Mouse (Mus musculus) MEL (cell line): ENCODE results near the gene Csf2ra. TPM values are rescaled to one million over a fixed set of nuclear protein-coding genes. Genes with fewer than 3 reads are reported as not detected.

ENCODE experiments used
- DNase-seq: peaks from one replicate; pipeline ENCODE4 v3.0.0; 2011; ENCODE audit warnings: low read depth, low spot score
- H3K27ac ChIP-seq: 2 replicates; pipeline ENCODE4 v1.5.1; 2012; ENCODE audit warnings: low read depth, mild to moderate bottlenecking, control low read depth, low read length, moderate library complexity; ENCODE audit not compliant: control insufficient read depth
- H3K27me3 ChIP-seq, 2 experiments: fragments of 150-350 bp in 1 of 2; sonication (generic) in 1 of 2; 2 replicates each; pipeline ENCODE4 v1.6.1; 2012; ENCODE audit warnings: low read length in 2 of 2, mild to moderate bottlenecking in 2 of 2, improper control_type of control experiment in 1 of 2, moderate library complexity in 1 of 2; ENCODE audit not compliant: insufficient read depth in 2 of 2, control insufficient read depth in 1 of 2
- H3K36me3 ChIP-seq, 2 experiments: 2 replicates each; pipeline ENCODE4 v1.6.1; 2012 to 2014; ENCODE audit warnings: low read length in 2 of 2, improper control_type of control experiment in 1 of 2, inconsistent platforms in 1 of 2, mild to moderate bottlenecking in 1 of 2; ENCODE audit not compliant: insufficient read depth in 2 of 2, control insufficient read depth in 1 of 2
- H3K4me1 ChIP-seq, 2 experiments: fragments of 150-350 bp in 1 of 2; sonication (generic) in 1 of 2; 2 replicates each; pipeline ENCODE4 v1.6.1; 2012; ENCODE audit warnings: low read length in 2 of 2, improper control_type of control experiment in 1 of 2, mild to moderate bottlenecking in 1 of 2; ENCODE audit not compliant: insufficient read depth in 2 of 2, control insufficient read depth in 1 of 2
- H3K4me3 ChIP-seq, 2 experiments: fragments of 150-350 bp in 1 of 2; sonication (generic) in 1 of 2; 2 replicates each; pipeline ENCODE4 v1.5.1; 2012; ENCODE audit warnings: low read depth in 2 of 2, low read length in 2 of 2, mild to moderate bottlenecking in 2 of 2, moderate library complexity in 2 of 2, control low read depth in 1 of 2, improper control_type of control experiment in 1 of 2; ENCODE audit not compliant: control insufficient read depth in 1 of 2, insufficient read depth in 1 of 2
- H3K79me2 ChIP-seq: 2 replicates; pipeline ENCODE4 v1.6.1; 2012; ENCODE audit warnings: mild to moderate bottlenecking, low read length, moderate library complexity; ENCODE audit not compliant: control insufficient read depth, poor library complexity, insufficient read depth
- H3K9ac ChIP-seq: 2 replicates; pipeline ENCODE4 v1.6.1; 2012; ENCODE audit warnings: low read depth, mild to moderate bottlenecking, control low read depth, low read length, moderate library complexity; ENCODE audit not compliant: control insufficient read depth, poor library complexity, severe bottlenecking
- H3K9me3 ChIP-seq: fragments of 150-350 bp; sonication (generic); replicated peaks from 2 replicates; pipeline ENCODE4 v1.6.1; 2012; ENCODE audit warnings: mild to moderate bottlenecking, low read length, improper control_type of control experiment, moderate library complexity; ENCODE audit not compliant: insufficient read depth
- CHD1 ChIP-seq: IDR thresholded peaks from 2 replicates; pipeline ENCODE4 v1.6.1; 2012; ENCODE audit warnings: low read depth, mild to moderate bottlenecking, inconsistent platforms, low read length, improper control_type of control experiment
- ELF1 ChIP-seq: IDR thresholded peaks from 2 replicates; pipeline ENCODE4 v1.6.1; 2014; ENCODE audit warnings: low read depth, mild to moderate bottlenecking, inconsistent platforms, low read length, improper control_type of control experiment, moderate library complexity
- ETS1 ChIP-seq: IDR thresholded peaks from 2 replicates; pipeline ENCODE4 v1.6.1; 2012; ENCODE audit warnings: low read depth, mild to moderate bottlenecking, inconsistent platforms, low read length, improper control_type of control experiment, moderate library complexity
- GATA1 ChIP-seq: IDR thresholded peaks from 2 replicates; pipeline ENCODE4 v1.6.1; 2011; ENCODE audit warnings: low read depth, low read length, improper control_type of control experiment
- HCFC1 ChIP-seq: IDR thresholded peaks from 2 replicates; pipeline ENCODE4 v1.6.1; 2012; ENCODE audit warnings: low read depth, mild to moderate bottlenecking, inconsistent platforms, low read length, improper control_type of control experiment, moderate library complexity
- JUND ChIP-seq: IDR thresholded peaks from 2 replicates; pipeline ENCODE4 v1.6.1; 2011; ENCODE audit warnings: low read depth, mild to moderate bottlenecking, improper control_type of control experiment, low read length
- MAFK ChIP-seq: IDR thresholded peaks from 2 replicates; pipeline ENCODE4 v1.6.1; 2011; ENCODE audit warnings: low read depth, mild to moderate bottlenecking, low read length, improper control_type of control experiment, borderline replicate concordance
- MAZ ChIP-seq: IDR thresholded peaks from 2 replicates; pipeline ENCODE4 v1.6.1; 2012; ENCODE audit warnings: low read depth, mild to moderate bottlenecking, inconsistent platforms, low read length, improper control_type of control experiment
- MXI1 ChIP-seq: IDR thresholded peaks from 2 replicates; pipeline ENCODE4 v1.6.1; 2011; ENCODE audit warnings: mild to moderate bottlenecking, low read depth, low read length, improper control_type of control experiment
- MYC ChIP-seq: IDR thresholded peaks from 2 replicates; pipeline ENCODE4 v1.6.1; 2011; ENCODE audit warnings: low read depth, mild to moderate bottlenecking, low read length, improper control_type of control experiment, moderate library complexity
- NRF1 ChIP-seq: IDR thresholded peaks from 2 replicates; pipeline ENCODE4 v1.6.1; 2014; ENCODE audit warnings: low read depth, mild to moderate bottlenecking, inconsistent platforms, low read length, improper control_type of control experiment, moderate library complexity; ENCODE audit not compliant: poor library complexity, insufficient read depth, severe bottlenecking
- POLR2AphosphoS2 ChIP-seq: IDR thresholded peaks from 2 replicates; pipeline ENCODE4 v1.6.1; 2011; ENCODE audit warnings: low read length, improper control_type of control experiment
- RAD21 ChIP-seq: IDR thresholded peaks from 2 replicates; pipeline ENCODE4 v1.6.1; 2011; ENCODE audit warnings: mild to moderate bottlenecking, low read depth, low read length, improper control_type of control experiment
- SIN3A ChIP-seq: IDR thresholded peaks from 2 replicates; pipeline ENCODE4 v1.6.1; 2012; ENCODE audit warnings: low read length, improper control_type of control experiment, inconsistent platforms
- UBTF ChIP-seq: IDR thresholded peaks from 2 replicates; pipeline ENCODE4 v1.6.1; 2012; ENCODE audit warnings: low read depth, mild to moderate bottlenecking, inconsistent platforms, low read length, improper control_type of control experiment, moderate library complexity, borderline replicate concordance; ENCODE audit not compliant: insufficient read depth
- ZNF384 ChIP-seq: IDR thresholded peaks from 2 replicates; pipeline ENCODE4 v1.6.1; 2012; ENCODE audit warnings: low read depth, mild to moderate bottlenecking, inconsistent platforms, low read length, improper control_type of control experiment
- polyA plus RNA-seq, 2 experiments: library from polyadenylated mRNA; stranded (reverse) in 1 of 2; unstranded in 1 of 2; fragments of >175 nt in 1 of 2; fragments of >200 nt in 1 of 2; gene quantifications; 2 replicates each; pipeline versions ENCODE4 v1.2.1 to v1.2.4; 2012; ENCODE audit warnings: low replicate concordance in 2 of 2, low read depth in 1 of 2; ENCODE audit not compliant: insufficient read length in 2 of 2, insufficient read depth in 1 of 2, missing spikeins in 1 of 2
- total RNA-seq: library from RNA; depleted of rRNA; stranded (reverse); fragments of 300-350 nt; gene quantifications from 2 replicates; pipeline ENCODE4 v1.2.3, GENCODE M21; 2012

Csf2ra gene
- total and polyA plus RNA-seq, 3 experiments: not detected

DNA sequence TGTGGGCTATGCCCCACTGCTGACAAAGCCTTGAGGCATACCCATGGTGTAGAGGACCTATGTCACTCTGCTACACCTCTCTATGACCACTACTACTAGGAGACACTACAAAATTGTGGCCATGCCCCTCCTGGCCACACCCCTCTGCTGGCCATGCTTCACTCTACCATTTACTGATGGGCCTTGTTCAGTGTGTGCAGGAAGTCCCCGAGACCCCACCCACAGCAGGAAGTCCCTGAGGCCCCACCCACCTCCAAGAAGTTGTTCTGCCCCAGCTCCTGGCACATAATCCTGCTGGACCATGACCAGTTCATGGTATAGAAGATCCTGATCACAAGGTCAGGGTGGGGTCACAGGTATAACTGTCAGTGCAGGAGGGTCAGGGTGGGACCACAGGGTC lies 33.0 kb upstream of the Csf2ra start:
- H3K4me3 ChIP-seq: no peak overlapping the region

GRCm38 (mm10) chr19:61257733-61258132 lies 29.5 kb upstream of the Csf2ra start:
- H3K27me3 ChIP-seq: no peaks in the 10 kb centered on the region
- H3K4me3 ChIP-seq: no peak overlapping the region
- no peak overlapping the region for H3K27ac ChIP-seq
- H3K36me3 ChIP-seq: no peaks in the 10 kb centered on the region
- H3K4me1 ChIP-seq: peaks cover 3 to 6% of the 10 kb centered on the region in 2 experiments; a peak in 2 of 4 replicates
- TF ChIP-seq POLR2AphosphoS2: no peak
- no peak for TF ChIP-seq ZNF384
- TF ChIP-seq MAFK: no peak
- TF ChIP-seq SIN3A: no peak
- TF ChIP-seq GATA1: no peak
- TF ChIP-seq MAZ: no peak
- TF ChIP-seq CHD1: no peak
- TF ChIP-seq HCFC1: no peak
- TF ChIP-seq NRF1: no peak
- no peak for TF ChIP-seq MXI1
- TF ChIP-seq ETS1: no peak
- no peak for TF ChIP-seq UBTF
- TF ChIP-seq ELF1: no peak
- TF ChIP-seq RAD21: no peak
- H3K9me3 ChIP-seq: 0 out of 2 replicates have a peak, but pooled peaks cover 1% of the 10 kb centered on the region
- DNase-seq: no peak
- H3K9ac ChIP-seq: no peak overlapping the region
- H3K79me2 ChIP-seq: no peaks in the 10 kb centered on the region

More for the DNA sequence above, 33.0 kb upstream of the Csf2ra start:
- H3K27ac ChIP-seq: no peak overlapping the region
- DNase-seq: no peak
- H3K4me1 ChIP-seq: peaks cover 6 to 8% of the 10 kb centered on the region in 2 experiments; a peak in 3 of 4 replicates
- H3K79me2 ChIP-seq: no peaks in the 10 kb centered on the region
- H3K36me3 ChIP-seq: peaks cover 0 to 4% of the 10 kb centered on the region in 2 experiments; a peak in 2 of 4 replicates
- no peak for TF ChIP-seq MYC
- no peak for TF ChIP-seq JUND
- no peak for TF ChIP-seq MAZ
- no peaks in the 10 kb centered on the region for H3K27me3 ChIP-seq
- H3K9me3 ChIP-seq: no peaks in the 10 kb centered on the region
- H3K9ac ChIP-seq: no peak overlapping the region
